Mouse (Mus musculus): ENCODE data around the gene Catsper4. TPM values are rescaled to one million over a fixed set of nuclear protein-coding genes. Genes with fewer than 3 reads are reported as not detected.

Gene Catsper4
- total RNA-seq, 1 experiment from 2014 or later, result not detected

- no peak for ATAC-seq (replicated peaks in 1 of 2; ENCODE audit: insufficient read depth in 1 of 2, low FRiP score in 2 of 2, low TSS enrichment in 1 of 2, low read depth in 1 of 2, poor library complexity in 2 of 2, severe bottlenecking in 2 of 2)
Measured at GRCm38 (mm10) chr4:134206488-134207053, 20.6 kb downstream of the Catsper4 start.

GRCm38 (mm10) chr4:134203340-134203896, 23.8 kb downstream of the Catsper4 start:
- 0 out of 4 replicates have a peak, but pooled peaks of 1 of the 2 experiments have one; percentile 12 for ATAC-seq (replicated peaks in 1 of 2; ENCODE audit: insufficient read depth in 1 of 2, low FRiP score in 2 of 2, low TSS enrichment in 1 of 2, low read depth in 1 of 2, poor library complexity in 2 of 2, severe bottlenecking in 2 of 2)

- ATAC-seq (replicated peaks in 1 of 2; ENCODE audit: insufficient read depth in 1 of 2, low FRiP score in 2 of 2, low TSS enrichment in 1 of 2, low read depth in 1 of 2, poor library complexity in 2 of 2, severe bottlenecking in 2 of 2), result no peak
Measured at GRCm38 (mm10) chr4:134202904-134203303, 24.3 kb downstream of the Catsper4 start, which contains the start of gene Gm7534. Gene Gm7534 (minus strand): TSS chr4:134203004.

- no peak for ATAC-seq (replicated peaks in 1 of 2; ENCODE audit: insufficient read depth in 1 of 2, low FRiP score in 2 of 2, low TSS enrichment in 1 of 2, low read depth in 1 of 2, poor library complexity in 2 of 2, severe bottlenecking in 2 of 2)
Measured at GRCm38 (mm10) chr4:134199371-134199770, 27.8 kb downstream of the Catsper4 start.

GRCm38 (mm10) chr4:134186268-134186667, 40.9 kb downstream of the Catsper4 start:
- no peak for ATAC-seq (replicated peaks in 1 of 2; ENCODE audit: insufficient read depth in 1 of 2, low FRiP score in 2 of 2, low TSS enrichment in 1 of 2, low read depth in 1 of 2, poor library complexity in 2 of 2, severe bottlenecking in 2 of 2)

- no peak for ATAC-seq (replicated peaks in 1 of 2; ENCODE audit: insufficient read depth in 1 of 2, low FRiP score in 2 of 2, low TSS enrichment in 1 of 2, low read depth in 1 of 2, poor library complexity in 2 of 2, severe bottlenecking in 2 of 2)
Measured at GRCm38 (mm10) chr4:134185569-134185968, 41.6 kb downstream of the Catsper4 start.

- no peak for ATAC-seq (replicated peaks in 1 of 2; ENCODE audit: insufficient read depth in 1 of 2, low FRiP score in 2 of 2, low TSS enrichment in 1 of 2, low read depth in 1 of 2, poor library complexity in 2 of 2, severe bottlenecking in 2 of 2)
Measured at GRCm38 (mm10) chr4:134183711-134184110, 43.5 kb downstream of the Catsper4 start.

- no peak for ATAC-seq (replicated peaks in 1 of 2; ENCODE audit: insufficient read depth in 1 of 2, low FRiP score in 2 of 2, low TSS enrichment in 1 of 2, low read depth in 1 of 2, poor library complexity in 2 of 2, severe bottlenecking in 2 of 2)
Measured at GRCm38 (mm10) chr4:134181825-134182224, 45.4 kb downstream of the Catsper4 start.

- peak in 1 of 2 experiments; percentile 29; a peak in 2 of 4 replicates for ATAC-seq (replicated peaks in 1 of 2; ENCODE audit: insufficient read depth in 1 of 2, low FRiP score in 2 of 2, low TSS enrichment in 1 of 2, low read depth in 1 of 2, poor library complexity in 2 of 2, severe bottlenecking in 2 of 2)
Measured at GRCm38 (mm10) chr4:134181112-134181511, 46.1 kb downstream of the Catsper4 start.

GRCm38 (mm10) chr4:134172391-134172790, 54.8 kb downstream of the Catsper4 start:
- ATAC-seq (replicated peaks in 1 of 2; ENCODE audit: insufficient read depth in 1 of 2, low FRiP score in 2 of 2, low TSS enrichment in 1 of 2, low read depth in 1 of 2, poor library complexity in 2 of 2, severe bottlenecking in 2 of 2), result no peak

- no peak for ATAC-seq (replicated peaks in 1 of 2; ENCODE audit: insufficient read depth in 1 of 2, low FRiP score in 2 of 2, low TSS enrichment in 1 of 2, low read depth in 1 of 2, poor library complexity in 2 of 2, severe bottlenecking in 2 of 2)
Measured at GRCm38 (mm10) chr4:134166906-134167305, 60.3 kb downstream of the Catsper4 start.

GRCm38 (mm10) chr4:134165548-134166465, 61.4 kb downstream of the Catsper4 start:
- no peak for ATAC-seq (replicated peaks in 1 of 2; ENCODE audit: insufficient read depth in 1 of 2, low FRiP score in 2 of 2, low TSS enrichment in 1 of 2, low read depth in 1 of 2, poor library complexity in 2 of 2, severe bottlenecking in 2 of 2)

GRCm38 (mm10) chr4:134165024-134165423, 62.2 kb downstream of the Catsper4 start:
- ATAC-seq (replicated peaks in 1 of 2; ENCODE audit: insufficient read depth in 1 of 2, low FRiP score in 2 of 2, low TSS enrichment in 1 of 2, low read depth in 1 of 2, poor library complexity in 2 of 2, severe bottlenecking in 2 of 2), result 0 out of 4 replicates have a peak, but pooled peaks of 1 of the 2 experiments have one; percentile 32

GRCm38 (mm10) chr4:134164591-134164990, 62.6 kb downstream of the Catsper4 start:
- ATAC-seq (replicated peaks in 1 of 2; ENCODE audit: insufficient read depth in 1 of 2, low FRiP score in 2 of 2, low TSS enrichment in 1 of 2, low read depth in 1 of 2, poor library complexity in 2 of 2, severe bottlenecking in 2 of 2), result no peak

Other genes with a start within 250 kb of the Catsper4 start
- 19.2 and 25.5 TPM in 2 replicates for gene Dhdds, start 226.5 kb downstream of the Catsper4 start, total RNA-seq (2017)
- gene Lin28a, start 208.5 kb downstream of the Catsper4 start, total RNA-seq (2017), result 4.2 and 4.8 TPM in 2 replicates
- gene Zfp683, start 173.5 kb downstream of the Catsper4 start, total RNA-seq (2017), result 1.4 TPM in 1 of 2 replicates, not detected in the other
- 0.79 and 2.4 TPM in 2 replicates for gene Crybg2, start 166.6 kb downstream of the Catsper4 start, total RNA-seq (2017)
- 342 and 372 TPM in 2 replicates for gene Cd52, start 132.3 kb downstream of the Catsper4 start, total RNA-seq (2017)
- gene Ubxn11, start 124.8 kb downstream of the Catsper4 start, total RNA-seq (2017), result 4.2 and 6.3 TPM in 2 replicates
- 118 and 287 TPM in 2 replicates for gene Sh3bgrl3, start 98.6 kb downstream of the Catsper4 start, total RNA-seq (2017)
- gene Cep85, start 40.3 kb downstream of the Catsper4 start, total RNA-seq (2017), result 42.6 and 46.0 TPM in 2 replicates
- not detected in 2 replicates for gene Gm7534, start 24.4 kb downstream of the Catsper4 start, total RNA-seq (2017)
- not detected in 2 replicates for gene Cnksr1, start 11.0 kb upstream of the Catsper4 start, total RNA-seq (2017)
- not detected in 2 replicates for gene E130218I03Rik, start 16.3 kb upstream of the Catsper4 start, total RNA-seq (2017)
- 10.7 and 14.4 TPM in 2 replicates for gene Zfp593, start 18.2 kb upstream of the Catsper4 start, total RNA-seq (2017)
- gene Gm30191, start 19.6 kb upstream of the Catsper4 start, total RNA-seq (2017), result not detected in 2 replicates
- gene Grrp1, start 26.7 kb upstream of the Catsper4 start, total RNA-seq (2017), result 1.1 and 2.1 TPM in 2 replicates
- gene Pdik1l, start 60.5 kb upstream of the Catsper4 start, total RNA-seq (2017), result 32.7 and 36.2 TPM in 2 replicates
- gene Trim63, start 87.7 kb upstream of the Catsper4 start, total RNA-seq (2017), result not detected in 2 replicates
- not detected in 2 replicates for gene Slc30a2, start 115.8 kb upstream of the Catsper4 start, total RNA-seq (2017)
- gene Extl1, start 156.5 kb upstream of the Catsper4 start, total RNA-seq (2017), result 0.20 and 0.50 TPM in 2 replicates
- gene Pafah2, start 168.9 kb upstream of the Catsper4 start, total RNA-seq (2017), result 15.7 and 25.3 TPM in 2 replicates
- 1,445 and 1,820 TPM in 2 replicates for gene Stmn1, start 240.9 kb upstream of the Catsper4 start, total RNA-seq (2017)

All from hematopoietic stem cell, adult 5-6 weeks (primary cell).